Mouse (Mus musculus): ENCODE measurements around the gene Olfr1290. TPM values are rescaled to one million over a fixed set of nuclear protein-coding genes. Genes with fewer than 3 reads are reported as not detected.

Gene Olfr1290
- polyA plus RNA-seq (2012; ENCODE audit: insufficient read depth, low replicate concordance), result not detected in 2 replicates

DNA sequence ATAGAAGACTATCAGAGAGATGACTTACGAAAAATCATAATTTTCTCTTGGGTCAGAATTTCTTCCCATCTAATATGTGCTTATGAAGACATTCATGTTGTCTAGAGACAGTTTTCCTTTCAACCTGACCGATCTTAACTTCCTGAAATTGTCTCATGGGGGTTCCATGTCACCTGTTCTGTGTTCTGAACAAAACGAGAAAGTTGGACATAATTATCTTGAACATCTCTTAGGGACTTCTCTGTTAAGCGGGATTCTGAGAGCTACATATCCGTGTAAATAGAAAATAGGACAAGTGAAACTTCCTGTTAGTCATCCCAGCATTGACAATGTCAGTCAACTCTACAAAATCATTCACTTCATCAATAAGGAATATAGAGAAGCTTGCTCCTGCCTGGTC, at the start of gene Olfr1290:
TSS of gene Olfr1290 (minus strand) at position 101 of the 400 bp plus-strand sequence.
- H3K36me3 ChIP-seq (replicated peaks; ENCODE audit: low read length), result no peaks in the 10 kb centered on the region
- no peak within 1 kb of the TSS for H3K4me3 ChIP-seq (replicated peaks)
- 0 out of 2 replicates have a peak, but pooled peaks cover 4% of the 10 kb centered on the region for H3K9me3 ChIP-seq
- no peaks in the 10 kb centered on the region for H3K27me3 ChIP-seq (replicated peaks)
- TF ChIP-seq FLI1 (IDR thresholded peaks at IDR 0.05; ENCODE audit: low read length), result no peak
- no peak for TF ChIP-seq GATA1 (IDR thresholded peaks at IDR 0.05; ENCODE audit: borderline replicate concordance, low read length)
- no peaks in the 10 kb centered on the region for H3K4me1 ChIP-seq

DNA sequence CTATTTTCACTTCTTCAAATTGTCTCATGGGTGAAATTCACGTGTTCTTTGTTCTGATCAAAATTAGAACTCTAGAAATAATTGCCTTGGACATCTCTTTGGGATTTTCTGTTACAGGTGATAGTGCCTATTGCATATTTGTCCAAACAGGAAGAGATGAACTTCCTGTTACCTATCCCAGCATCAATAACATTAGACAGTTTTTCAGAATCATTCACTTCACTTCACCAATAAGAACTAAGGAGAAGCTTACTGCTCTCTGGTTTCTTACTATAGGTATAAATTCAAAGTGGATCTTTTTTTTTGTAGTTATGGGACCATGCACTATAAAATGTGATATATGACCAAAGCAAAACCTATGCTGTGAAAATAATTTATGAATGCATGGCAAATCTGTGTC, 46.6 kb upstream of the Olfr1290 start, which contains the start of gene Olfr1294:
TSS of gene Olfr1294 (minus strand) at position 101 of the 400 bp plus-strand sequence.
- Histone ChIP-seq H3K27me3 (replicated peaks) (no peaks in the 10 kb centered on the region), H3K36me3 (replicated peaks; ENCODE audit: low read length) (no peaks in the 10 kb centered on the region), H3K9me3 (0 out of 2 replicates have a peak, but pooled peaks cover 7% of the 10 kb centered on the region), H3K4me1 (no peaks in the 10 kb centered on the region), H3K4me3 (replicated peaks) (no peak within 1 kb of the TSS)
- TF ChIP-seq FLI1 (IDR thresholded peaks at IDR 0.05; ENCODE audit: low read length) (no peak), GATA1 (IDR thresholded peaks at IDR 0.05; ENCODE audit: borderline replicate concordance, low read length) (no peak)

DNA sequence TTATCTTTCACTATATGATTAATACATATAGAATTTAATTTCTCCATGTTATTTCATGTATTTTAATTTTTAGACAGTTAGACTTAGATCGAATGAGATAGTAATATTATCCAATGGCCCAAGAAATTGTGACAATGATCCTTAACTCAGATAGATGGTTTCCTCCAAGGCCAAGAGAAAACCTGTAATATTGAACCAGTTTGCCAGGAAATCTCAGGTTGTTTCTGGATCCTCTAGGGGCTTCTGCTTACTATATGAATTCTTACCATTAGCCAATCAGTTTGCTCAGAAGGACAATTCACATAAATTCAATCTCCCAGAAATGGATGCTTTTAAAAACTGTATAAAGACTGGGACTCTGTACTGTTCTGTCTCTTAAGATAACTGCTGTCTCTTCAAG, 31.3 kb upstream of the Olfr1290 start, which contains the start of gene Olfr1293-ps:
TSS of gene Olfr1293-ps (plus strand) at position 301 of the 400 bp plus-strand sequence.
- H3K9me3 ChIP-seq, result peaks cover 17% of the 10 kb centered on the region
- no peak for TF ChIP-seq GATA1 (IDR thresholded peaks at IDR 0.05; ENCODE audit: borderline replicate concordance, low read length)
- no peak for TF ChIP-seq FLI1 (IDR thresholded peaks at IDR 0.05; ENCODE audit: low read length)
- H3K27me3 ChIP-seq (replicated peaks), result no peaks in the 10 kb centered on the region
- no peaks in the 10 kb centered on the region for H3K4me1 ChIP-seq
- no peak within 1 kb of the TSS for H3K4me3 ChIP-seq (replicated peaks)
- no peaks in the 10 kb centered on the region for H3K36me3 ChIP-seq (replicated peaks; ENCODE audit: low read length)

DNA sequence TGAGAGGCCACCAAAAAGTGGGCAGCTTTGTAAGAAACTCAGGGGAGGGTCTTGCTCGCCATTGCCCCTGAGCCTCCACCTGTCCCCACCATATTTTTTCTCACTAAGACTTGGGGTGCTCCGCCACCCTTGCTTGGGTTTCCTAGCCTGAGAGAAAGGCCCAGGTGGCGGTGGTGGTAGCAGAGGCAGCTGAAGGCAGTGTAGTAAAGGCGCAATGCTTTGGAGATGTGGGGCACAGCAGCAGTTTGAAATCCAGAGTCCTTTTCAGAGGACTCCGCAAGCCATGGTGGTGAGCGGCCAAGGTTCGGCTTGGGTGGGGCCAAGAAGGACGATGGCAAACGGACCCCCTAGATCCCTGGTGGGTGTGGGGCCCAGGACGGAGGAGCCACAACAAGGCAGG, 23.8 kb upstream of the Olfr1290 start:
- peaks cover 20% of the 10 kb centered on the region for H3K9me3 ChIP-seq
- no peaks in the 10 kb centered on the region for H3K36me3 ChIP-seq (replicated peaks; ENCODE audit: low read length)
- no peaks in the 10 kb centered on the region for H3K4me1 ChIP-seq
- no peak for TF ChIP-seq GATA1 (IDR thresholded peaks at IDR 0.05; ENCODE audit: borderline replicate concordance, low read length)
- TF ChIP-seq FLI1 (IDR thresholded peaks at IDR 0.05; ENCODE audit: low read length), result no peak
- H3K27me3 ChIP-seq (replicated peaks), result no peaks in the 10 kb centered on the region
- no peak overlapping the region for H3K4me3 ChIP-seq (replicated peaks)

DNA sequence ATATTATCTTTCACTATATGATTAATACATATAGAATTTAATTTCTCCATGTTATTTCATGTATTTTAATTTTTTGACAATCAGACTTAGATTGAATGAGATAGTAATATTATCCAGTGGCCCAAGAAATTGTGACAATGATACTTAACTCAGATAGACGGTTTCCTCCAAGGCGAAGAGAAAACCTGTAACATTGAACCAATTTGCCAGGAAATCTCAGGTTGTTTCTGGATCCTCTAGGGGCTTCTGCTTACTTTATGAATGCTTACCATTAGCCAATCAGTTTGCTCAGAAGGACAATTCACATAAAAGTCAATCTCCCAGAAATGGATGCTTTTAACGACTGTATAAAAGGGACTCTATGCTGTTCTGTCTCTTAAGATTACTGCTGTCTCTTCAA, 3.3 kb upstream of the Olfr1290 start, which contains the start of gene Olfr1291-ps1:
TSS of gene Olfr1291-ps1 (plus strand) at position 301 of the 400 bp plus-strand sequence.
- Histone ChIP-seq H3K27me3 (replicated peaks) (no peaks in the 10 kb centered on the region), H3K36me3 (replicated peaks; ENCODE audit: low read length) (no peaks in the 10 kb centered on the region), H3K4me1 (no peaks in the 10 kb centered on the region), H3K4me3 (replicated peaks) (no peak within 1 kb of the TSS), H3K9me3 (0 out of 2 replicates have a peak, but pooled peaks cover 4% of the 10 kb centered on the region)
- TF ChIP-seq FLI1 (IDR thresholded peaks at IDR 0.05; ENCODE audit: low read length) (no peak), GATA1 (IDR thresholded peaks at IDR 0.05; ENCODE audit: borderline replicate concordance, low read length) (no peak)

DNA sequence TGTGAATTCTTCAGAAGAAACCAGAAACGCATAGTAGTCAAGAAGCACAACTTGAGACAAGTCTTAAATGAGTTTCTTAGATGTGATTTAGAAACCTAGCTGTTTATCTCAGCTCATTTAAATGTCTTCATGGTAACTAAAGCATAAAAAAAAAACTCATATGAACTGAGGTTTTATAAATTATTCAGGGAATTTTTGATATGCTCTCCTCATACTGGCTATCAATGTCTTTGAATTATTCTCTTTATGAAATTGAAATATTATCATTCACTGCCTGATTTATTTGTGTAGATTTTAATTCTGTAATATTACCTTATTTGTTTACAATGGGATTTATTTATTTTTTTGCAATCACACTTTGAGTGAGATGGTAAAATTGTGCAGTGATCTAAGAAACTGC, 13.1 kb downstream of the Olfr1290 start, which contains the start of gene Olfr1289:
TSS of gene Olfr1289 (plus strand) at position 301 of the 400 bp plus-strand sequence.
- Histone ChIP-seq H3K9me3 (no peaks in the 10 kb centered on the region), H3K36me3 (replicated peaks; ENCODE audit: low read length) (no peaks in the 10 kb centered on the region), H3K27me3 (replicated peaks) (no peaks in the 10 kb centered on the region), H3K4me1 (no peaks in the 10 kb centered on the region), H3K4me3 (replicated peaks) (no peak within 1 kb of the TSS)
- no peak for TF ChIP-seq FLI1 (IDR thresholded peaks at IDR 0.05; ENCODE audit: low read length)
- TF ChIP-seq GATA1 (IDR thresholded peaks at IDR 0.05; ENCODE audit: borderline replicate concordance, low read length), result no peak

DNA sequence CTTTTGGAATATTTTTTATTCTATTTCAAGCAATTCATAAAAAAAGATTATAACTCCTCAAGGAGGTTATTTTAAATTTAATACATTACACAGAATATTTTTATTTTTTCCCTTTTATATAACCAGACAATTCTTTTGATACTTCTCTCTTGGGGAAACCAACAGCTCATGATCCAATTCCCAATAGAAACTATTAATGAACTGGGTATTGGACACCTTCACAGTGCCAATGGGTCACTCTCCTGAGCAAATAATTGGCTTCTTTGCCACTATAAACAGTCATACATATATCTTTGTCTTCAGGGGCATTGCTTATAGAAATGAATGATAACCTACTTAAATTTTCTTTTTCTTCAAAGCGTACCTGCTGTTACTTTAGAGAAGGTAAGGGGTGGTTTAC, 19.8 kb downstream of the Olfr1290 start, which contains the start of gene Olfr1288:
TSS of gene Olfr1288 (plus strand) at position 301 of the 400 bp plus-strand sequence.
- TF ChIP-seq FLI1 (IDR thresholded peaks at IDR 0.05; ENCODE audit: low read length) (no peak), GATA1 (IDR thresholded peaks at IDR 0.05; ENCODE audit: borderline replicate concordance, low read length) (no peak)
- Histone ChIP-seq H3K36me3 (replicated peaks; ENCODE audit: low read length) (no peaks in the 10 kb centered on the region), H3K4me1 (no peaks in the 10 kb centered on the region), H3K9me3 (0 out of 2 replicates have a peak, but pooled peaks cover 6% of the 10 kb centered on the region), H3K4me3 (replicated peaks) (no peak within 1 kb of the TSS), H3K27me3 (replicated peaks) (no peaks in the 10 kb centered on the region)

DNA sequence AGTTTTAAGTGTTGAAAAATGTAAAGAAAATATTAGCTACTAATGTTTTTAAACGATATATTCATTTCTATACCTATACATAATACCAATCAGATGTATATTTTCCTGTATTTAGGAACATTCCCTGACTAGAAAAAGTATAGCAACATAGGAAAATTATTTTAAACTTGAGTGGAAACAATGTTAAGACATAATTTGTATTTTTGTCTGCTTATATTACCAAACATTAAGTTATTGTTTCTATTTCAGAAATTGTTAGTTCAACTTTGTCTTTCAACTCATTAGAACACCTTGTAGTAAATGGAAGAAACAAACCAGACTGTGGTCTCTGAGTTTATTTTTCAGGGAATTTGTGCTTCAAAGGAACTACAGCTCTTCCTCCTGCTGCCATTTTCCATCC, 44.8 kb downstream of the Olfr1290 start, which contains the start of gene Olfr1287:
TSS of gene Olfr1287 (plus strand) at position 301 of the 400 bp plus-strand sequence.
- Histone ChIP-seq H3K4me1 (no peaks in the 10 kb centered on the region), H3K27me3 (replicated peaks) (no peaks in the 10 kb centered on the region), H3K4me3 (replicated peaks) (no peak within 1 kb of the TSS), H3K9me3 (no peaks in the 10 kb centered on the region), H3K36me3 (replicated peaks; ENCODE audit: low read length) (no peaks in the 10 kb centered on the region)
- TF ChIP-seq FLI1 (IDR thresholded peaks at IDR 0.05; ENCODE audit: low read length) (no peak), GATA1 (IDR thresholded peaks at IDR 0.05; ENCODE audit: borderline replicate concordance, low read length) (no peak)

Other genes with a start within 250 kb of the Olfr1290 start
- 1.2 TPM in 1 of 2 replicates, not detected in the other for gene Olfr1276, start 239.3 kb downstream of the Olfr1290 start, polyA plus RNA-seq (2012; ENCODE audit: insufficient read depth, low replicate concordance)
- not detected in 2 replicates for gene Olfr1277, start 219.7 kb downstream of the Olfr1290 start, polyA plus RNA-seq (2012; ENCODE audit: insufficient read depth, low replicate concordance)
- gene Olfr1278, start 203.7 kb downstream of the Olfr1290 start, polyA plus RNA-seq (2012; ENCODE audit: insufficient read depth, low replicate concordance), result not detected in 2 replicates
- gene Olfr1279, start 193.2 kb downstream of the Olfr1290 start, polyA plus RNA-seq (2012; ENCODE audit: insufficient read depth, low replicate concordance), result not detected in 2 replicates
- not detected in 2 replicates for gene Olfr1280, start 179.8 kb downstream of the Olfr1290 start, polyA plus RNA-seq (2012; ENCODE audit: insufficient read depth, low replicate concordance)
- gene Olfr1281, start 167.3 kb downstream of the Olfr1290 start, polyA plus RNA-seq (2012; ENCODE audit: insufficient read depth, low replicate concordance), result not detected in 2 replicates
- gene Olfr1282, start 157.8 kb downstream of the Olfr1290 start, polyA plus RNA-seq (2012; ENCODE audit: insufficient read depth, low replicate concordance), result not detected in 2 replicates
- gene Olfr1283, start 127.0 kb downstream of the Olfr1290 start, polyA plus RNA-seq (2012; ENCODE audit: insufficient read depth, low replicate concordance), result not detected in 2 replicates
- not detected in 2 replicates for gene Olfr1284, start 118.3 kb downstream of the Olfr1290 start, polyA plus RNA-seq (2012; ENCODE audit: insufficient read depth, low replicate concordance)
- not detected in 2 replicates for gene Olfr1286, start 70.7 kb downstream of the Olfr1290 start, polyA plus RNA-seq (2012; ENCODE audit: insufficient read depth, low replicate concordance)
- not detected in 2 replicates for gene Olfr1287, start 44.7 kb downstream of the Olfr1290 start, polyA plus RNA-seq (2012; ENCODE audit: insufficient read depth, low replicate concordance)
- not detected in 2 replicates for gene Olfr1288, start 19.7 kb downstream of the Olfr1290 start, polyA plus RNA-seq (2012; ENCODE audit: insufficient read depth, low replicate concordance)
- not detected in 2 replicates for gene Olfr1289, start 13.0 kb downstream of the Olfr1290 start, polyA plus RNA-seq (2012; ENCODE audit: insufficient read depth, low replicate concordance)
- gene Olfr1291-ps1, start 3.4 kb upstream of the Olfr1290 start, polyA plus RNA-seq (2012; ENCODE audit: insufficient read depth, low replicate concordance), result not detected in 2 replicates
- gene Olfr1293-ps, start 31.4 kb upstream of the Olfr1290 start, polyA plus RNA-seq (2012; ENCODE audit: insufficient read depth, low replicate concordance), result not detected in 2 replicates
- not detected in 2 replicates for gene Olfr1294, start 46.5 kb upstream of the Olfr1290 start, polyA plus RNA-seq (2012; ENCODE audit: insufficient read depth, low replicate concordance)
- gene Olfr1295, start 75.9 kb upstream of the Olfr1290 start, polyA plus RNA-seq (2012; ENCODE audit: insufficient read depth, low replicate concordance), result not detected in 2 replicates
- not detected in 2 replicates for gene Olfr1297, start 132.7 kb upstream of the Olfr1290 start, polyA plus RNA-seq (2012; ENCODE audit: insufficient read depth, low replicate concordance)
- not detected in 2 replicates for gene Olfr1298, start 155.4 kb upstream of the Olfr1290 start, polyA plus RNA-seq (2012; ENCODE audit: insufficient read depth, low replicate concordance)
- not detected in 2 replicates for gene Olfr1299, start 167.6 kb upstream of the Olfr1290 start, polyA plus RNA-seq (2012; ENCODE audit: insufficient read depth, low replicate concordance)